Mouse (Mus musculus) activated CD4-positive, CD25-positive, alpha-beta regulatory T cell, adult 4 months (primary cell): ENCODE data around the gene Arhgap31. TPM values are rescaled to one million over a fixed set of nuclear protein-coding genes. Genes with fewer than 3 reads are reported as not detected.

Experiments
- ATAC-seq: one replicate; pipeline ENCODE4 v1.8.0; 2017
- polyA plus RNA-seq, 2 experiments: library from polyadenylated mRNA; unstranded; fragments of 100-300 nt; shearing (Covaris generic); gene quantifications; one replicate each; pipeline ENCODE4 v1.2.1; 2017

Arhgap31 gene
- polyA plus RNA-seq, 2 experiments from 2014 or later, result 19.6 to 19.9 TPM

GRCm38 (mm10) chr16:38648783-38649430 is 64.2 kb downstream of the Arhgap31 start:
- no peak for ATAC-seq

GRCm38 (mm10) chr16:38648155-38648554 is 64.9 kb downstream of the Arhgap31 start:
- ATAC-seq, result no peak

- ATAC-seq, result no peak
Observed at GRCm38 (mm10) chr16:38644455-38644854, 68.6 kb downstream of the Arhgap31 start.

GRCm38 (mm10) chr16:38637085-38637484 is 76.0 kb downstream of the Arhgap31 start:
- no peak for ATAC-seq

GRCm38 (mm10) chr16:38636682-38637081 is 76.4 kb downstream of the Arhgap31 start:
- ATAC-seq, result no peak

- ATAC-seq, result peak; percentile 52
Observed at GRCm38 (mm10) chr16:38635833-38636390, 77.2 kb downstream of the Arhgap31 start.

- ATAC-seq, result peak; percentile 83
Observed at GRCm38 (mm10) chr16:38632147-38632546, 80.9 kb downstream of the Arhgap31 start.

- ATAC-seq, result no peak
Observed at GRCm38 (mm10) chr16:38625811-38626369, 87.2 kb downstream of the Arhgap31 start.

GRCm38 (mm10) chr16:38625411-38625810 is 87.7 kb downstream of the Arhgap31 start:
- ATAC-seq, result no peak

- no peak for ATAC-seq
Observed at GRCm38 (mm10) chr16:38624303-38624702, 88.8 kb downstream of the Arhgap31 start.

GRCm38 (mm10) chr16:38622283-38622682 is 90.8 kb downstream of the Arhgap31 start:
- no peak for ATAC-seq

- ATAC-seq, result no peak
Observed at GRCm38 (mm10) chr16:38620696-38621450, 92.2 kb downstream of the Arhgap31 start.

GRCm38 (mm10) chr16:38619054-38619453 is 94.0 kb downstream of the Arhgap31 start:
- ATAC-seq, result peak; percentile 84

- ATAC-seq, result no peak
Observed at GRCm38 (mm10) chr16:38617977-38618376, 95.1 kb downstream of the Arhgap31 start.

- no peak for ATAC-seq
Observed at GRCm38 (mm10) chr16:38613646-38614045, 99.4 kb downstream of the Arhgap31 start.

GRCm38 (mm10) chr16:38612646-38613045 is 100.4 kb downstream of the Arhgap31 start:
- ATAC-seq, result no peak

- no peak for ATAC-seq
Observed at GRCm38 (mm10) chr16:38609092-38609491, 104.0 kb downstream of the Arhgap31 start.

GRCm38 (mm10) chr16:38608687-38609086 is 104.4 kb downstream of the Arhgap31 start:
- ATAC-seq, result no peak

- no peak for ATAC-seq
Observed at GRCm38 (mm10) chr16:38606509-38606908, 106.6 kb downstream of the Arhgap31 start.

GRCm38 (mm10) chr16:38602989-38603804 is 109.9 kb downstream of the Arhgap31 start:
- no peak for ATAC-seq

GRCm38 (mm10) chr16:38598986-38599680 is 113.9 kb downstream of the Arhgap31 start:
- no peak for ATAC-seq

GRCm38 (mm10) chr16:38596651-38597050 is 116.4 kb downstream of the Arhgap31 start:
- no peak for ATAC-seq
